Mouse (Mus musculus) forebrain, embryonic 10.5 days (tissue): ENCODE results near the gene Gnat1. TPM values are rescaled to one million over a fixed set of nuclear protein-coding genes. Genes with fewer than 3 reads are reported as not detected.

ENCODE experiments used
- DNase-seq: peaks from one replicate; pipeline ENCODE4 v3.0.0-alpha.2; 2017; ENCODE audit warnings: low spot score; ENCODE audit errors: extremely low spot score
- H3K27ac ChIP-seq: fragments of 300-500 bp; sonication (generic); 2 replicates; pipeline ENCODE4 v1.5.1; 2016; ENCODE audit warnings: mild to moderate bottlenecking
- H3K27me3 ChIP-seq: fragments of 300-500 bp; sonication (generic); 2 replicates; pipeline ENCODE4 v1.6.1; 2016; ENCODE audit warnings: mild to moderate bottlenecking; ENCODE audit not compliant: poor library complexity, severe bottlenecking
- H3K36me3 ChIP-seq: fragments of 300-500 bp; sonication (generic); replicated peaks from 2 replicates; pipeline ENCODE4 v1.6.1; 2016; ENCODE audit warnings: mild to moderate bottlenecking, moderate library complexity
- H3K4me1 ChIP-seq: fragments of 300-500 bp; sonication (generic); 2 replicates; pipeline ENCODE4 v1.6.1; 2016
- H3K4me3 ChIP-seq: fragments of 300-500 bp; sonication (generic); 2 replicates; pipeline ENCODE4 v1.5.1; 2016; ENCODE audit warnings: mild to moderate bottlenecking, moderate library complexity
- H3K9me3 ChIP-seq: fragments of 300-500 bp; sonication (generic); 2 replicates; pipeline ENCODE4 v1.6.1; 2016; ENCODE audit warnings: mild to moderate bottlenecking, moderate library complexity
- WGBS: fragments of 180-500 bp; shearing (Covaris S2); methylation state at CpG from one replicate; pipeline ENCODE4 v1.1.7; 2016; 5-methylcytosine and 5-hydroxymethylcytosine counted together
- polyA plus RNA-seq: library from polyadenylated mRNA; unstranded; fragments of >200 nt; fragmentation: Nextera tagmentation; extraction: Ambion mirVana; gene quantifications from 2 replicates; pipeline ENCODE4 v1.2.1, GENCODE M21; 2016

Gene Gnat1
- polyA plus RNA-seq, 1 experiment from 2014 or later, result 4.1 TPM

GRCm38 (mm10) chr9:107632478-107632877, 47.0 kb downstream of the Gnat1 start:
- H3K4me1 ChIP-seq, result peaks cover 99% of the 10 kb centered on the region
- peaks cover 55% of the 10 kb centered on the region for H3K36me3 ChIP-seq
- H3K9me3 ChIP-seq, result no peaks in the 10 kb centered on the region
- H3K4me3 ChIP-seq, result peak overlapping the region; percentile 80
- H3K27ac ChIP-seq, result peak overlapping the region; percentile 97
- WGBS, result 50% methylated on average over 6 of the region's 6 CpGs
- H3K27me3 ChIP-seq, result no peaks in the 10 kb centered on the region
- DNase-seq, result no peak

- DNase-seq, result no peak
- Histone ChIP-seq H3K27me3 (no peaks in the 10 kb centered on the region), H3K4me1 (peaks cover 99% of the 10 kb centered on the region), H3K9me3 (no peaks in the 10 kb centered on the region), H3K36me3 (peaks cover 58% of the 10 kb centered on the region), H3K4me3 (peak overlapping the region; percentile 80), H3K27ac (peak overlapping the region; percentile 97)
- 64% methylated on average over 8 of the region's 8 CpGs for WGBS
Observed at GRCm38 (mm10) chr9:107631861-107632260, 47.7 kb downstream of the Gnat1 start.

GRCm38 (mm10) chr9:107631311-107631826, 48.1 kb downstream of the Gnat1 start:
- WGBS, result 36% methylated on average over 9 of the region's 9 CpGs
- DNase-seq, result no peak
- peaks cover 60% of the 10 kb centered on the region for H3K36me3 ChIP-seq
- H3K27me3 ChIP-seq, result no peaks in the 10 kb centered on the region
- peak overlapping the region; percentile 80 for H3K4me3 ChIP-seq
- H3K4me1 ChIP-seq, result peaks cover 99% of the 10 kb centered on the region
- peak overlapping the region; percentile 97 for H3K27ac ChIP-seq
- no peaks in the 10 kb centered on the region for H3K9me3 ChIP-seq

GRCm38 (mm10) chr9:107630576-107630975, 48.9 kb downstream of the Gnat1 start:
- 0% methylated on average over 4 of the region's 4 CpGs for WGBS
- H3K27me3 ChIP-seq, result no peaks in the 10 kb centered on the region
- no peaks in the 10 kb centered on the region for H3K9me3 ChIP-seq
- peak; percentile 84 for DNase-seq
- H3K4me3 ChIP-seq, result peak overlapping the region; percentile 80
- peaks cover 68% of the 10 kb centered on the region for H3K36me3 ChIP-seq
- H3K4me1 ChIP-seq, result peaks cover 99% of the 10 kb centered on the region
- peak overlapping the region; percentile 97 for H3K27ac ChIP-seq

GRCm38 (mm10) chr9:107629901-107630425, 49.5 kb downstream of the Gnat1 start:
- peaks cover 99% of the 10 kb centered on the region for H3K4me1 ChIP-seq

GRCm38 (mm10) chr9:107629411-107629730, 50.1 kb downstream of the Gnat1 start:
- H3K4me3 ChIP-seq, result peak overlapping the region; percentile 80
- peaks cover 80% of the 10 kb centered on the region for H3K36me3 ChIP-seq
- peak overlapping the region; percentile 97 for H3K27ac ChIP-seq
- peaks cover 100% of the 10 kb centered on the region for H3K4me1 ChIP-seq
- H3K27me3 ChIP-seq, result no peaks in the 10 kb centered on the region
- WGBS, result 28% methylated on average over 4 of the region's 4 CpGs
- H3K9me3 ChIP-seq, result no peaks in the 10 kb centered on the region
- no peak for DNase-seq

More at GRCm38 (mm10) chr9:107629901-107630425, 49.5 kb downstream of the Gnat1 start:
- DNase-seq, result no peak
- Histone ChIP-seq H3K36me3 (peaks cover 74% of the 10 kb centered on the region), H3K27ac (peak overlapping the region; percentile 97), H3K27me3 (no peaks in the 10 kb centered on the region), H3K9me3 (no peaks in the 10 kb centered on the region), H3K4me3 (peak overlapping the region; percentile 80)
- WGBS, result 7% methylated on average over 14 of the region's 14 CpGs

- WGBS, result 33% methylated on average over 15 of the region's 15 CpGs
- H3K4me1 ChIP-seq, result peaks cover 100% of the 10 kb centered on the region
Observed at GRCm38 (mm10) chr9:107628721-107629410, 50.6 kb downstream of the Gnat1 start.

GRCm38 (mm10) chr9:107627387-107628255, 51.9 kb downstream of the Gnat1 start:
- whole genome bisulfite sequencing, result 22% methylated on average over 20 of the region's 20 CpGs
- H3K4me1 ChIP-seq, result peaks cover 89% of the 10 kb centered on the region
- H3K36me3 ChIP-seq, result peaks cover 85% of the 10 kb centered on the region
- H3K4me3 ChIP-seq, result peak overlapping the region; percentile 80
- no peaks in the 10 kb centered on the region for H3K9me3 ChIP-seq
- no peaks in the 10 kb centered on the region for H3K27me3 ChIP-seq
- no peak for DNase-seq
- H3K27ac ChIP-seq, result peak overlapping the region; percentile 97

More at GRCm38 (mm10) chr9:107628721-107629410, 50.6 kb downstream of the Gnat1 start:
- Histone ChIP-seq H3K36me3 (peaks cover 85% of the 10 kb centered on the region), H3K9me3 (no peaks in the 10 kb centered on the region), H3K27me3 (no peaks in the 10 kb centered on the region), H3K4me3 (peak overlapping the region; percentile 80), H3K27ac (peak overlapping the region; percentile 97)
- DNase-seq, result no peak

GRCm38 (mm10) chr9:107626844-107627277, 52.7 kb downstream of the Gnat1 start:
- DNase-seq, result peak; percentile 95
- 0% methylated on average over 2 of the region's 2 CpGs for WGBS
- Histone ChIP-seq H3K36me3 (peaks cover 86% of the 10 kb centered on the region), H3K27me3 (no peaks in the 10 kb centered on the region), H3K9me3 (no peaks in the 10 kb centered on the region), H3K4me3 (peak overlapping the region; percentile 80), H3K27ac (peak overlapping the region; percentile 97), H3K4me1 (peaks cover 81% of the 10 kb centered on the region)

- Histone ChIP-seq H3K4me1 (peaks cover 75% of the 10 kb centered on the region), H3K4me3 (peak overlapping the region; percentile 80), H3K27ac (peak overlapping the region; percentile 97), H3K27me3 (no peaks in the 10 kb centered on the region), H3K9me3 (no peaks in the 10 kb centered on the region), H3K36me3 (peaks cover 85% of the 10 kb centered on the region)
- DNase-seq, result peak; percentile 64
- 26% methylated on average over 15 of the region's 15 CpGs for WGBS
Observed at GRCm38 (mm10) chr9:107626158-107626843, 53.2 kb downstream of the Gnat1 start.

- DNase-seq, result no peak
- 88% methylated on average over 12 of the region's 12 CpGs for WGBS
- Histone ChIP-seq H3K36me3 (peaks cover 88% of the 10 kb centered on the region), H3K27me3 (no peaks in the 10 kb centered on the region), H3K27ac (peak overlapping the region; percentile 97), H3K9me3 (no peaks in the 10 kb centered on the region), H3K4me1 (peaks cover 68% of the 10 kb centered on the region), H3K4me3 (peak overlapping the region; percentile 80; the same call in 1 of the 2 replicates)
Observed at GRCm38 (mm10) chr9:107625351-107626128, 54.0 kb downstream of the Gnat1 start.
